Mouse (Mus musculus) cerebellum, adult 11-12 months (tissue): ENCODE data around the gene Spsb1.

Experiments
- DNase-seq: peaks from one replicate; pipeline ENCODE4 v3.0.0; 2022

Spsb1 gene

GRCm38 (mm10) chr4:149951201-149951600 lies 3.6 kb downstream of the Spsb1 start:
- no peak for DNase-seq

- DNase-seq = no peak
These were observed 5.2 kb downstream of the Spsb1 start for GRCm38 (mm10) chr4:149949691-149950090.

- DNase-seq = no peak
These were observed 6.7 kb downstream of the Spsb1 start for GRCm38 (mm10) chr4:149948119-149948518.

- DNase-seq = no peak
These were observed 7.4 kb downstream of the Spsb1 start for GRCm38 (mm10) chr4:149947396-149947795.

- DNase-seq = no peak
These were observed 9.6 kb downstream of the Spsb1 start for GRCm38 (mm10) chr4:149945194-149945593.

- no peak for DNase-seq
These were observed 10.6 kb downstream of the Spsb1 start for GRCm38 (mm10) chr4:149944214-149944613.

- peak; percentile 44 for DNase-seq
These were observed 11.8 kb downstream of the Spsb1 start for GRCm38 (mm10) chr4:149942831-149943741.

- DNase-seq = no peak
These were observed 13.6 kb downstream of the Spsb1 start for GRCm38 (mm10) chr4:149941067-149941755.

GRCm38 (mm10) chr4:149938701-149939100 lies 16.1 kb downstream of the Spsb1 start:
- no peak for DNase-seq

- DNase-seq = no peak
These were observed 17.9 kb downstream of the Spsb1 start for GRCm38 (mm10) chr4:149936921-149937320.

GRCm38 (mm10) chr4:149935470-149935869 lies 19.4 kb downstream of the Spsb1 start:
- DNase-seq = no peak

- DNase-seq = no peak
These were observed 21.2 kb downstream of the Spsb1 start for GRCm38 (mm10) chr4:149933519-149934245.

- DNase-seq = no peak
These were observed 21.8 kb downstream of the Spsb1 start for GRCm38 (mm10) chr4:149933025-149933424.

- DNase-seq = no peak
These were observed 22.6 kb downstream of the Spsb1 start for GRCm38 (mm10) chr4:149932108-149932815.

- DNase-seq = no peak
These were observed 24.1 kb downstream of the Spsb1 start for GRCm38 (mm10) chr4:149930755-149931154.

- no peak for DNase-seq
These were observed 31.8 kb downstream of the Spsb1 start for GRCm38 (mm10) chr4:149923014-149923413.

GRCm38 (mm10) chr4:149922121-149922718 lies 32.6 kb downstream of the Spsb1 start:
- DNase-seq = no peak

GRCm38 (mm10) chr4:149920886-149921285 lies 34.0 kb downstream of the Spsb1 start:
- no peak for DNase-seq

GRCm38 (mm10) chr4:149918455-149919070 lies 36.3 kb downstream of the Spsb1 start:
- DNase-seq = no peak

GRCm38 (mm10) chr4:149916831-149917230 lies 38.0 kb downstream of the Spsb1 start:
- DNase-seq = no peak

- no peak for DNase-seq
These were observed 41.0 kb downstream of the Spsb1 start for GRCm38 (mm10) chr4:149913709-149914370.
